Mouse (Mus musculus) lung, adult 2 months (tissue): ENCODE results near the gene Zfand2a. TPM values are rescaled to one million over a fixed set of nuclear protein-coding genes. Genes with fewer than 3 reads are reported as not detected.

ENCODE experiments used
- DNase-seq: peaks from one replicate; pipeline ENCODE4 v3.0.0; 2022
- H3K4me1 ChIP-seq: fragments of 200-500 bp; 2 replicates; pipeline ENCODE4 v1.6.1; 2011; ENCODE audit warnings: low read length; ENCODE audit not compliant: control insufficient read depth, insufficient read depth
- H3K4me3 ChIP-seq: fragments of 200-500 bp; replicated peaks from 2 replicates; pipeline ENCODE3; 2011; ENCODE audit warnings: low read depth, mild to moderate bottlenecking, control low read depth, low read length; ENCODE audit errors: extremely low read depth
- CTCF ChIP-seq: fragments of 200-500 bp; IDR thresholded peaks from 2 replicates; pipeline ENCODE4 v1.5.1; 2011; ENCODE audit warnings: mild to moderate bottlenecking, low read length, control low read depth; ENCODE audit not compliant: insufficient read depth
- POLR2A ChIP-seq: fragments of 200-500 bp; IDR thresholded peaks from 2 replicates; pipeline ENCODE4 v1.6.1; 2011; ENCODE audit warnings: low read depth, mild to moderate bottlenecking, control low read depth, low read length, borderline replicate concordance; ENCODE audit errors: extremely low read depth
- WGBS: fragments of 180-500 bp; shearing (Covaris S2); methylation state at CpG from one replicate; pipeline ENCODE4 v1.1.7; 2018; 5-methylcytosine and 5-hydroxymethylcytosine counted together
- polyA plus RNA-seq: library from polyadenylated mRNA; depleted of rRNA; stranded (reverse); fragments of >200 nt; gene quantifications from 2 replicates; pipeline ENCODE4 v1.2.3, GENCODE M21; 2012

The Zfand2a gene
- polyA plus RNA-seq, 1 experiment: 19.6 TPM

- DNase-seq: no peak
- TF ChIP-seq POLR2A: no peak
- no peak for TF ChIP-seq CTCF
- Histone ChIP-seq H3K4me1 (no peaks in the 10 kb centered on the region), H3K4me3 (no peak overlapping the region)
- WGBS: 88% methylated on average over 9 of the region's 9 CpGs
These were observed 9.6 kb downstream of the Zfand2a start for GRCm38 (mm10) chr5:139474741-139475140.

DNA sequence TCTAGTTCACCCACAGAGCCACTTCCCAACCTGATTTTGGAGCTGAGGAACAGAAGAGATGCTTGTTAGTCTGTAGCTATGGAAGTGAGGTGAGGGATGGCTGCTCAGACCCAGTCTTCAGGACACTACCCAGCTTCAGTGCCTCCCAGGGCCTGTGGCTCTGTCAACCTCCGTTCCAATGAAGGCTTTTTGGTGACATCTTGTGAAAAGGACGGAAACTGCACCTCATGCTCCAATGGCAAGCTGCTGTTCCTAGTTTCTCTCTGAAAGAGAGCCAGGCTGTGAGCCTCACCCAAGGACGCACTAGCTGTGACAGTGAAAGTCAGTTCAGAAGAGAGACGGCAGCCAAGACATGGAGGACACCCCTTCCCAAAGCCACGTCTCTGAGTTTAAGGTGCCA is 16.4 kb downstream of the Zfand2a start:
- TF ChIP-seq POLR2A (no peak), CTCF (peak; percentile 25; the same call in 1 of the 2 replicates)
- 40% methylated on average over 5 of the region's 5 CpGs for WGBS
- no peak for DNase-seq
- H3K4me1 ChIP-seq: no peaks in the 10 kb centered on the region
- no peak overlapping the region for H3K4me3 ChIP-seq

DNA sequence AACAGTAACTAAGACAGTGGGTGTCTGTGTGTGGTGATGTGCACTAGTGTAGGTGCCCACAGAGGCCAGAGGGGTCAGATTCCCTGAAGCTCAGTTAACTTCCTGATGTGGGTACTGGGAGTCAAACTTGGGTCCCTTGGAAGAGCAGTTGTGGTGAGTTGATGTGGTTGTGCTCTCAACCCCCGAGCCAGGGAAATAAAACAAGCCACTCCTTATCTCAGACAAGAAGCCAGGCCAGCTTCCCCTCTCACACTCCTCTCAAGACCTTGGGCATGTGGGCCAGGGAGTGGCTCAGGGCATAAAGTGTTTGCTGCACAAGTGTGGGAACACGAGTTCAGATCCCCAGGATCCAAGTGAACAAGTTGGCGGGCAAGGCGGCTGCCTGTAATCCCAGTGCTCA is 17.5 kb downstream of the Zfand2a start:
- TF ChIP-seq POLR2A: no peak
- TF ChIP-seq CTCF: no peak
- WGBS: 57% methylated on average over 4 of the region's 4 CpGs
- Histone ChIP-seq H3K4me3 (no peak overlapping the region), H3K4me1 (no peaks in the 10 kb centered on the region)
- DNase-seq: no peak

- no peaks in the 10 kb centered on the region for H3K4me1 ChIP-seq
- H3K4me3 ChIP-seq: no peak overlapping the region
- DNase-seq: no peak
- 61% methylated on average over 2 of the region's 2 CpGs for WGBS
- no peak for TF ChIP-seq CTCF
- no peak for TF ChIP-seq POLR2A
These were observed 18.0 kb downstream of the Zfand2a start for GRCm38 (mm10) chr5:139466373-139466772.

- no peak overlapping the region for H3K4me3 ChIP-seq
- no peaks in the 10 kb centered on the region for H3K4me1 ChIP-seq
- DNase-seq: no peak
- 37% methylated on average over 4 of the region's 4 CpGs for WGBS
- no peak for TF ChIP-seq POLR2A
- TF ChIP-seq CTCF: no peak
These were observed 19.5 kb downstream of the Zfand2a start for GRCm38 (mm10) chr5:139464874-139465273.

- peak; percentile 99 for DNase-seq
These were observed 23.8 kb downstream of the Zfand2a start, which contains the start of gene 3110082I17Rik for GRCm38 (mm10) chr5:139460384-139461067. Gene 3110082I17Rik, minus strand, starts transcription at chr5:139460527.

GRCm38 (mm10) chr5:139459938-139460337 is 24.4 kb downstream of the Zfand2a start:
- TF ChIP-seq CTCF (no peak), POLR2A (no peak)
- WGBS: 3% methylated on average over 10 of the region's 10 CpGs
- no peak for DNase-seq
- Histone ChIP-seq H3K4me1 (no peaks in the 10 kb centered on the region; the same call in 1 of the 2 replicates), H3K4me3 (peak overlapping the region; percentile 78)

More at GRCm38 (mm10) chr5:139460384-139461067, 23.8 kb downstream of the Zfand2a start, which contains the start of gene 3110082I17Rik:
- TF ChIP-seq POLR2A (no peak), CTCF (no peak)
- Histone ChIP-seq H3K4me1 (no peaks in the 10 kb centered on the region; the same call in 1 of the 2 replicates), H3K4me3 (peak within 1 kb of the TSS; percentile 78)
- WGBS: 4% methylated on average over 42 of the region's 42 CpGs

DNA sequence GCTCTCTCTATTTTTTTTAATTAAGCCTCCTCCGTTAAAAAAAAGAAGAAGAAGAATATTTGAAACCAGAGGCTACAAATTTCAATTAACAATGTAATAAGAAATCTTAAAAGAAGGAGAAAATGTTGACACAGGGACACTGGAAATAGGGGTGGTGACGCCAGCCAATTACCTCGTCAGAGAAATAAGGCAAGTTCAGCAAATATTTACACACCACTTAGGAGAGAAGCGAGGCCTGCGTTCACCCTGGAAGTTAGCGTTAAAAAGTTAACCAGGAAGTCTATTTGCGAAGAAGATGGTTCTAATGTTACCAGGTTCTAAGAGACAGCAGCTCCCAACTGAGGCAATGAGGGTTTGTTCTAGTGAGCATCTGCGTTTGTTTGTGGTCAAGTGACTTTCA is 27.1 kb downstream of the Zfand2a start:
- Histone ChIP-seq H3K4me3 (no peak overlapping the region), H3K4me1 (no peaks in the 10 kb centered on the region; the same call in 1 of the 2 replicates)
- 65% methylated on average over 8 of the region's 8 CpGs for WGBS
- peak; percentile 40 for DNase-seq
- TF ChIP-seq POLR2A: no peak
- TF ChIP-seq CTCF: no peak

DNA sequence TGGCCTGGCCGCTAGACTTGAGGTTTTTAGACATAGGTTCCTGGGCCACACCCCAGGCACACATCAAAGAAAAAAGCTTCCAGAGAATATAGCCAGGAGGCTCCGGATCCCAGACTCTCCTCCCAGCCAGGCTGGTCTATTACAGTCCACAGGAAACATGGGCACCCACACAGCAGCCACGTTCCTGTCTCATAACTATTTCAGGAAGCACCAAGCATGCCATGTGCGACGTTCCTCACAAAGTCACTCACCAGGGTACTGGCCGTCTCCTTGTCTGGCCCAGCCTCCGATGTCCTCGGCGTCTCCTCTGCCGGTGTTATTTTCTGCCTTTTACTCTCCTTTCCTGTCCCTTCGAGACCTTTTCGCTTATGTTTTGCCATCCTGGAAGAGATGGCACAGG is 29.2 kb downstream of the Zfand2a start:
- Histone ChIP-seq H3K4me3 (no peak overlapping the region), H3K4me1 (no peaks in the 10 kb centered on the region; the same call in 1 of the 2 replicates)
- DNase-seq: no peak
- WGBS: 79% methylated on average over 12 of the region's 12 CpGs
- no peak for TF ChIP-seq POLR2A
- no peak for TF ChIP-seq CTCF

GRCm38 (mm10) chr5:139453031-139453430 is 31.3 kb downstream of the Zfand2a start:
- 90% methylated on average over 10 of the region's 10 CpGs for whole genome bisulfite sequencing
- DNase-seq: no peak
- no peak overlapping the region for H3K4me3 ChIP-seq
- peaks cover 7% of the 10 kb centered on the region; the same call in 1 of the 2 replicates for H3K4me1 ChIP-seq
- TF ChIP-seq POLR2A (no peak), CTCF (no peak)

DNA sequence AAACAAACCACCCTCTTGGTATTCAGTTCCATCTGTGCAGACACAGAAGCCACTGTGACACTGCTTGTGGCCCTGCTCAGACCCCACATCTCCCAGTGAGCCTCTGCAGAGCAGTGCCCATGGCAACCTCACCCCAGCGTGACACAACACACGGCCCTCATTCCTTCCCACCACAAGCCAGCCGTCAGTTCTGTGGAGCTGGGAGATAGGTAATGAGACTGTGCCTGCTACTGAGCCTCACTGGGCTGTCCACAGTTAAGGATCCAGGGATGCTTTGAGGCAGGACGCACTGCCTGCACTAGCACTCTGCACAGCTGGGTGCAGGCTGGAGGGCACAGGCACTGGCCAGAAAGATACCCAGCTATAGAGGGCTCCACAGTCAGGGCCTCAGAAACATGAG is 34.4 kb downstream of the Zfand2a start:
- DNase-seq: no peak
- TF ChIP-seq POLR2A: no peak
- no peak for TF ChIP-seq CTCF
- WGBS: 59% methylated on average over 4 of the region's 4 CpGs
- peaks cover 7% of the 10 kb centered on the region; the same call in 1 of the 2 replicates for H3K4me1 ChIP-seq
- H3K4me3 ChIP-seq: no peak overlapping the region
